Mouse (Mus musculus) cerebellum, adult 9-10 months (tissue): ENCODE measurements at regions not wholly inside any gene's neighbourhood (a gene's known extent, or its start where the extent isn't known, plus 50 kb on each side); places are given as distances from the start of the nearest gene placed in this dataset.

Experiments used
- DNase-seq: peaks from one replicate; pipeline ENCODE4 v3.0.0; 2022

DNA sequence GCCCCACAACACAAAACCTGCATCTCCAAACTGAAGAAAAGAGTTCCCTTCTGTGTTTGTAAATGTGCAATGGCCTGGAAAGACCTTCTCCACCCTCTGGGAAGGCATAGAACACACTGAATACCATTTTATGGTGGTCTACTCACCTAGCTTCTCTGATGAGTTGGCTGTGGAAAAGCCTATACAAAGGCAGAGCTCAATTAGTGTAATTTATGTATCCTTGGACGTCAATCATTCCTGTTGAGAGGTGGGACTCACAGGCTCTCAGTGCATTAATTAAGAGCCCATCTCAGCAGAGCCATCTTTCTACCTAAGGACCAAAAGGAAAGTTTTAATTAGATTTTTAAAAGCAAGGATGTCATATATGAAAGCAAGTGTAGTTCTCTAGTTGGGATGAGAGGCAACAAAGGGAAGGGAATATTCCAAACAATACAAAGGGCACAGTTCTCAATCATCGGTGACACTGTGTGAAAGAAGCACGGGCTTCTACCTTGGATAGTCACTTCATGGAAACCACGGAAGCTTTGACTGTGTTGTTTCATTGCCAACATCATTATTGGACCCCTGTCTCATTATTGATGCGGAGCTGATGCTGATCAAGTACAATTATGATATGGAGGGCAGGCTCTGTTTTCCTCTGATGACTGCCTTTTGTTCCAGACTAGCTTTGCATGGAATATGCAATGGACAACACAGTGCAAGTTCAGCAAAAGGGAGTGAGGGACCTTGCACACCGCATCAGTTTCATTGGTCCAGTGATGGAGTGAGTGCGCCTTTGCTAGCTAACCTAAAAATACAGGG, 392.5 kb upstream of the Tenm3 start:
- DNase-seq, result no peak

DNA sequence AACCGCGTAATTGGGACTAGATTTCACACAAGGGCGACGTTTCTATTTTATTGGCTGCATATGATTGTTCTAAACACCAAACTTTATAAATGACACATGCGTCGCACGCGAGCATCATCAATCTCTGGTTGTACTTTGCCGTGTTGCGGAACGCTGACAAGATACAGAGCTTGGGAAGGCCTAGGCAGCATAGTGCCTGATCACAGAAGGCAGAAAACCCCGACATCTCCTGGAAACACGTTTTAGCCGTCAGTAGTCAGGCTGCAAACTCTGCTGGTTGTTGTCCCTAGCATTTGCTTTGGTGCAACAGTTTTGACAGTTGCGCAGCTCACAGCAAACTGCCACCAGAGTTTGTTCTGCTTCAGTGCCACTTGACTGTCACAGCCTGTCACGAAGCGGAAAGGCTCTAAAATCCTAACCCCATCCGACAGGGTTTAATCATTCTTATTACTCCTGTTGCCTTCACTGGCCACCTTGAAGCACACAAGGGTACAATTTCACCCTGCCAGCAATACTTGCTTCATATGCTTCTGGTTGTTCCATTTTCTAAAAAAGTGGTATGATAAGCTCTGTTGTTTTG, 380.2 kb upstream of the Tenm3 start:
- DNase-seq, result no peak

DNA sequence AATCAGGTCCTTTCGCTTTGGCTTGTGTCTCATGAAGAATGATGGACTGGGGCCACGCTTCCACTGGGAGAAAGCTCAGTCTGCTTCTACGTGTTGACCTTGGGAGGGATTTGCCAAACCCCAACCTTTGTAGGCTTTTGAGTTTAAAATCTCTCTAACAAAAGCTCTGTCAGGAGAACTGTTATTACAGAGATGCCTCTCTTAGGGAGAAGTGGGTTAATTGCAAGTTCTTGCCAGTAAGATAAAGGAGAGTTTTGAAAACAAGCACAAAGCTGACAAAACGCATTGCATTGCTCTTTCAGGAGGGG, 351.5 kb upstream of the Tenm3 start:
- no peak for DNase-seq

DNA sequence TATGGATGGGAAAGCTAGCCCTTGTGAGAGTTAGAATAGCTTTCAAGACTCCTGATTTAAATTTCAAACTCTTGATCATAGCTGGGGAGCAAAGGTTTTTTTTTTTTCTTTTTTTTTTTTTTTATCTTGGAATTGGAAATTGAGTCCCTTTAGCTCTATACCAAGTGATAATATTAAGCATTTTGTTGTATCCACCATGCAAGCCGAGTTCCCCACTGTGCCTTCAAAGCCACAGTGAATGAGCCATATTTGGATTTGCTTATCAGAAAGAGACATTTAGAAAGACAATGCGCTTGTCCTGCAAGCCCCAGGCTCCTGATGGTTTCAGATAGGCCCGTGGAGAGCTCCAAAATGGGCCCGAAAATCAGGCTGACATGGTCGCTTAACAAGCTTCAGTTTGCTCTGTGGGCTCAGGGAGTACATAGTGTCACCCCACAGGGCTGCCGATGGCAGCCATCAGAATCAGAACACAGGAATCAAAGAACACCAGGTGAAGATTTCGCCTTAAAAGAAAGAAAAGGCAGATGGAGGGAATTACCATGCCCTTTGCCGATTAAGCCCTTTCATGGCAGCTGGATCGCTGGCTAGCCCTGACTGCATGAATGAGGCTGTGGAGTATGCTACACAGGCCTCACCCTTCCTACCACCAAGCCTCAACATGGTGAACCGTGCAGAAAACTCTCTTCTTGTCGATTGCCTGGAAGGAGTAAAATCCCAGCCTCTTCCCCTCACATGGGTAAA, 351.0 kb upstream of the Tenm3 start:
- DNase-seq, result no peak

DNA sequence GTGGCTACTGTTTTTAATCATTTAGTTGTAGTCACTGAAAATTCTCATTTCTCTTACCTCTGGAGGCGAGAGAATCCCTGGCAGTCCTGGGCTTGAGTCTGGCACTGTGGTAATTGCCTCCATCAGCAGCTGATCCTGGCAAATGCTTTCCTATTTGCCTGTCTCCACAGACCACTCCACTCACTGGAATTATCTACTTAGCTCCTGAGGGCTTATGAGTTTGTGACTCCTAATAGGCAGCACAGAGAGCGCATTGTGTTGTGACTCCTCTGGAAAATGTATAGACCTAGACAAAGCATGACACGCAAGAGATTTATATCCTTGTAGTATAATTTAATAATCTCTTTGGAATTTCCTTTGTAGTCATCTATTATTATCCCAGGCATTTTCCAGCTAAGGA, 343.1 kb upstream of the Tenm3 start:
- no peak for DNase-seq

DNA sequence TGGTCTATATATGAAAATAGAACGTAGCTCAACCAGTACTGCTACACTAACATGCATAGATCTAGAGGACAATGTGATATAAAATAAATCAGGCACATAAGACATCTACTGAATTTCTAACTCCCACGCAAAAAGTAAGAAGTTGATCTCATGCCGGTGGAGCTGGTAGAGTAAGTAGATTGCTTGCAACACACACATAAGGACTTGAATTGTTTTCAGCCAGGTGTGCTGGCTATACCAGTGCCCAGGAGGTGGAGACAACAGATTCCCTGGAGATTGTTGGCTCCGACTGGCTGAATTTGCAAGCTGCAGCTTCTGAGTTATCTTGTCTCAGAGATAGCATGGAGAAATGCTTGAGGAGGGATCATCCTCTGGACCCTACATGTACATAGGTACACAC, 331.6 kb upstream of the Tenm3 start:
- DNase-seq, result no peak

DNA sequence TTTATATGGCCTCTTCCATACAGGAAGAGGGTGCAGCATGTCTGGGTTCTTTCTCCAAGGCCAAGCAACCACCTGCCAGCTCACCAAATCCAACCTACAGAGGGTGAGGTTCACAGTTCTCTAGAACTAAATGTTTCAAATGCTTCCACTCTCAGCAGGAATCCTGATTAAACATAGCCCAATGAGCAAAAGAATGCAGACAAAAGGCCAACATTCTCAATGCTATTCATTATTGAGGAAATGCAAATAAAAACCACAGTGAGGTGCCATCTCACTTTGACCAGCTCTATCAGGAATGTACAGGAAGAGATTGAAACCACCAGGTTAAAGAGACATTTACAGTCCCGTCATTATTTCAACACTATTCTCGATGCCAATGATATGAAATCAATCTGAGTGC, 331.2 kb upstream of the Tenm3 start:
- DNase-seq, result no peak

DNA sequence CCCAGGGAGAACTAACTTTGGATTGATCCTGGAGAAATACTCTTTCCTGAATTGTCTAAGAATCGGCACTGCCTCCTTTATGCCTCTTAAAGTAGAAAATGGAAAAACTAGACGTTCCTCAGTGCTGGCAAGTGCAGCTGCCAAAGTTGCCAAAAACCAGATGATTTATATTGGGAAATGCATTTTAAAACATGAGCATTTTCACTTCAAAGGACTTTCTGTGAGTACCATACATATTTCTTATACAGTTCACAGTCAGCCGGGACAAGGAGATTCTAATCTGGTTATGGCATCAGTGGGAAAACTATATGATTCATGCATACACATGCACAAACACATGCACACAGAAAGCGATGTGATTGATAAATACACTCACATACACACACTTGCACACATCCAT, 315.6 kb upstream of the Tenm3 start:
- no peak for DNase-seq

DNA sequence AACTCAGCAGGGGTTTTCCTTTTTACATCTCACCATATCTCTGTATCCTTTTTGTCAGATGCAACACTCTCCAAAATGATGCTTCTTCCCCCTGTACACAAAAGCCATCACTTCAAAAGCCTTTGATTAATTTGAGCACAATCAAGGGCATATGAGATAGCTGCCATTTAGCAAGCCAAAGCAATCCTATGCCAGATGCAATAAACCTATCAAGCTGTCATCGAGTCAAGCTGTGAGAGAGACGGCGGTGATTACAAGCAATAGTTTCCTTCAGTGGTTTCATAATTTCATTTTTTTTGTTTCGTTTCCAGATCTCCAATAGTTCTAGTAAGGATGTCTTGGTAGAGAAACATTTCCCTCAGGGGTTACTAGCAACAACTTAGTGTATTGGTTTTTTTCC, 314.4 kb upstream of the Tenm3 start:
- no peak for DNase-seq

DNA sequence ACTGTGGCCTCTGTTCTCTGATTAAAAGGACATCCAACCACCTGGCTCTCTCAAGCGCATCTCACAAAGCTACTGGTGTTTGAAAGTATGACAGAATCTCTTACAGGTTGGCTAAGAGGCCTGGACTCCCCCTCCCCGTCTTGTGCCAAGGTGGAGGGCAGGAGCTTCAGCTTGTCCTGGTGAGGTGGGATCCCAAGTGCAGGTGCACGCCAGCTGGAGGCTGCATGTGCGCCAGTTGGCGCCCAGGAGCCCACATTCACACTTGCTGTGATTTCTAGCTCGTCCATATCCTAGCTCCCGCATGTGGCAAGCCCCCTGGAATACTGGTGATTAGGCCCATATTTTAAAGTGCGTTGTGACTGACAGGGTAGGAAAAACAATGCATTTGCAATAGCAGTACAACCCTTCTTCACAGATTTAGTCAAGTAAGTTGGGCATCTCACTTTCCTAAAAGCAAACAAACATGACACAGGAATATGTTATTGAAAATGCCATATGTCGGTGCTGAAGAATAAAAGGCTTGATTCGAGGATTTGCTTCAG, 292.8 kb upstream of the Tenm3 start:
- DNase-seq, result no peak

DNA sequence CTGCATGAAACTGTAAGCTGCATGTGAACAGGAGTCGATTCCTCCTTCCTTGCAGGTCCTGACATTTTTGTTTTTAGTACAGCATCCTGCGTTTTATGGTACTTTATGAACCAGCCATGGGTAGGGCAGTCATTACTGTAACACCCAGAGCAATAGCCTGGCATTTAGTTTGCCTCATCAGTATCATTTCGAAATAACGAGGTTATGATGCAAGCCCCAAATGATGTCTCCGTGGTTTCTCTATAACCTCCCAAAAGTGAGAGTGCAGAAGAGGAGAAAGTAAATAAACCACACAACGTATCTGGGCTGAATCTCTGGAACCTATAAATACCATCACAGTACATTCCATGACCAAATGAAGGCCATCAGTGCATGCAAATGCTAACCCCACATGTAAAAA, 265.3 kb upstream of the Tenm3 start:
- no peak for DNase-seq

DNA sequence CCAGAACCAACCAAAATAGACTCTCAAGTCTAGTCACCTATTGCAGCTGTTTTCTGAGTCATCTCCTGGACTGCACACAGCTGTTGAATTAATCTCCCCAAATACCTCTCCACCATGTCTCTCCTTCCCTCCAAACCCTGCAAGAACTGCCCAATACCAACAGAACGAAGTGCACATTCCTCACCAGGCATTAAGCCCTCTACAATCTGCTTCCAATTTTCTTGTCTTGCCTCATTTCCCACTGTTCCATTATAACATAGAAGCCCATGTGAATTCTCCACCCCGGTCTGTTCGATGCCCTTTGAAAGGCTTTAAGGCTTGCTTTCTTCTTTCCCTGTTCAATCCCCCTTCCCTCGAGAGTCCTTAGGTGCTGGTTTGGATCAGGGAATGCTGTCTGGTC, 264.9 kb upstream of the Tenm3 start:
- DNase-seq, result no peak

DNA sequence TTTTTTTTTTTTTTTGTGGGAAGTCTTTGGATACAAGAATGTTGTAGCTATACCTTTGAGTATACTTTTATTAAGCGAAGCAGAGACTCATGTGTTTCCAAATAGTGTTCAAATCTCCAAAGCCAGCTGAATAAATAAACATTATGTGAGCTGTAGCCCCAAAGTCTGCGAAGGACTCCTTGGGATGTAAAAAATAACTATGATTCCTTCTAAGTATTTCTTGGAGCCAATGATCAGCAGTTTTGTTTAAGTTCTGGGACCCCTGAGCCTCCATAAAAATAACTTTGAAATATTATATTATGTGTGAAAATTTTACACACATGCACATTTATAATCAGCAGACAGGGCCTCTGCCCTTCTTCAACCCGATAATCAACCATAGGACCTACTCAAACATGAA, 262.8 kb upstream of the Tenm3 start:
- no peak for DNase-seq

DNA sequence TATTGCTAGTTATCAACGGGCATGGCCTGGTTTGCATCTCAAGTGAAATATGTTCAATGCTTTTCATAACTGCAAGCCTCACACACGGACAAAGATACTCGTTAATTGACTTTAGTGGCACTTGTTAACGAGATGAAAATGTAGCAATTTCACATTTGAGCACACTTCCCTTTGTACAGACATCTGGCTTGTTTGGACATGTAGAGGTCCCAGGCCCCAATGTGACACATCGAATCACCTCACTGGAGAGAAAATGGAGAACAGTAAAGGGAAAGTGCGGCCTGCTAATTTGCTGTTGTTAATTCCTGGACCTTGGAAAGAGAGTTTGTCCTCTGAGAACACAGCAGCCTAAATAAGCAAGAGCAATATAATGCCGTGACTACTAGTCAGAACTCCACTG, 257.4 kb upstream of the Tenm3 start:
- no peak for DNase-seq

DNA sequence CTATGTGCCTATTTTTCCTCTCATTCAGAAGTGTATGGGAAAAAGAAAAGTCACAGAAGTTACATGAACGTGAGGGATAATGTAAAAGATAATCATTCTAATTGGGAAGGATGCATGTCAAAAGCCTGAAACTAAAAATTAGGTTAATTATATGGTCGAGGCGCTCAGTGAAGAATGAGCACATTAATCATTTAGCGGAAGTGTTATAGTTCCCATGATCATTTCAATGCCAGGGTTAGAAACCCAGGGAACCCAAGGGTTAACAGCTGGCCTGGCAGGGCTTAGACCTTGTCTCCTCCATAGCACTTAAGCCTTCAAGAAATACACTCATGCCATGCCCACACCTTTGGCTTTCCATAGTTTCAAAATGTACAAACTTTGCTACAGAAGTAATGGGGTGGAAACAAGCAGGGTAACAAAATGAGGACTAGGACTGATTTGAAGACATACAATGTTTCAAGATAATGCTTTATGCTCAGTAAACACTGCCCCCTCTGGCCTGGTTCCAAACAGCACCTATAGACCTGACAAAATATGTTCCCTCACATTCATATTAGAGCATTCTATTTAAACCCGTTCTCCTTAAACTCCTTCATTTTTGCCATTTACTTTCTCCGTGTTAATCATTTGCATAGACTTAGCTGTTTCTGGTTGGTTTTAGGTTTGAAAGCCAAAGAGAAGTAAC, 240.6 kb upstream of the Tenm3 start:
- no peak for DNase-seq

DNA sequence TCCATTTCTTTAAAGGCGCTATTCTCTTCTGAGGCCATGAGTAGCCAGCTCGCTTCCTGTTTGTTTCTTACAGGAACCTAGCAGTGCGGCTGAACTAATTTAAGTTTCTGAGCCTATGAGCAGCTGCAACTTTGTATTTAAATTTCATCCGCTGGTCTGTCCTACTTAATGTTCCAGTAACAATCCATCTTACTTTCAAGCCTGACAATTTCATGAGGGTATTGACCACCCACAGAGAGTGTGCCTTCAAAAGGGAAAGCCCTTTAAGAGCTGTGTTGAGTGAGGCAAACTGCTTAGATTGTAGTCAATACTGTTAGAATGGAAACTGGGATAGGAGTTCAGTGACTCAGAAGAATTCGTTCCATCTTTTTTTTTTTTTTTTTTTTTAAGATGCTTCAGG, 225.7 kb upstream of the Tenm3 start:
- DNase-seq, result no peak

DNA sequence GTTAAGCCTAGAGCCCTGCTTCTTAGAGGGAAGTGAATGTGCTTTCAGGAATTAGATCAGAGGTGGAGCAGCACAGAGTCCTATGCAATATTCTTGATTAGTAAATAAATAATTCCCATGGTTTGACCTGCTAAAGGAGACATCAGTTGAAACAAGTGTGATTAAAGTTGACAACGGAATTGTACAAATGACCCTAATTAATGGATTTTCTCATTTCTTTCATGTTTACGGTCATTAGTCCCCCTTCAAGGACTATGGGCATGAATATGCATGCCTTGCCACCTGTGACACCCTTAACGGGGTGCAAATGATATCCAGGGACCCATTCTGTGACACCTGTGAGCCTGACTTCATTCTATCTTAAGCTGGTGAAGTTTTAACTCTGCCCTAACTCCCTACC, 219.5 kb upstream of the Tenm3 start:
- no peak for DNase-seq

DNA sequence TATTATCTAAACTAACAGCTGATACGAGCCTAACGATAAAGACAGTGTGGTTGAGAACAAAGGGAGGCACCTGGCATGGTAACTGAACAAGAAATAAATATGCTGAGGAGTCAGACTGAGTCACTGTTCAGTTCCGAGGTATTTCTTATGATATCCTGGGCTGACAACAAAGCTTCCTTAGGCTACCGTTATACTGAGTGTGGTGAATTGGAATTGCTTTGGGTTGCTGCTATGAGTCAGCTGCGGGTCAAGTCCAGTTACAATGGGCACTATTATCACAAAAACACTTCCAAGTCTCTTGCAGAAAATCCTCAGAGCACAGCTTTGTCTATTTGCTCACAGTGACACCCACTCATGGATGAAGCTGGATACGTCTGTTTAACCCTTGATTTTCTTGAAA, 199.5 kb upstream of the Tenm3 start:
- no peak for DNase-seq

DNA sequence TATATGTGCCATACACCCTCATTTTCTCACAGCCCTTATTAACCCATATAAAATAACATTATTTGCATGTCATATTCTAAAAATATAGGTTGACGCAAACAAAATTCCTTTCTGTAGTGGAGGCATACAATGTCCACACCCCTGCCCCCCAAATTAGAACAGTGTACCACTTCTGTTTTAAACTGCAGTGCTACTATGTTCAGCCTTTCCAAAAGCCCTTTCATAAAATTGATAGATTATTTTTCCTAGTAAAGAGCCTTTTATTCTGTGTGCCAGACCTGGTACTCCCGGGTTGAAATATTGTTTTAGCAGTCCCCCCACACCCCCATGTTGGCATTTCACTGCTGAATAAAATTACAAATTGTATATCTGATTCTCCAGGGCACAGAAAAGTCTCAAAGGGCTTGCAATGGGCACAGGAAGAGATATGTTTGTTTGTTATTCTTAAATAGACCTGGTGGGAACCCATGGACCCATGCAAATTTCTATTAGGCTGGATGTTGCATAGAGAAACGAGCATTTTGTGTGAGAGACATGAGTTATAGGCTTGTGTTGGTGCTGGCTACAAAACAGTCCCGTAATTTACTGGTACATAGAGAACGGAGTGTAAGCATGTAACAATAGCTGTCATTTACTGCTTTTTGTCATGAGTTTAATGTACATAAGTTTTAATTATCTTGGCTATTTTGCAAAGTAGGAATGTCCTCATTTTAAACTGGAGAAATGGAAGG, 192.4 kb upstream of the Tenm3 start:
- DNase-seq, result no peak

DNA sequence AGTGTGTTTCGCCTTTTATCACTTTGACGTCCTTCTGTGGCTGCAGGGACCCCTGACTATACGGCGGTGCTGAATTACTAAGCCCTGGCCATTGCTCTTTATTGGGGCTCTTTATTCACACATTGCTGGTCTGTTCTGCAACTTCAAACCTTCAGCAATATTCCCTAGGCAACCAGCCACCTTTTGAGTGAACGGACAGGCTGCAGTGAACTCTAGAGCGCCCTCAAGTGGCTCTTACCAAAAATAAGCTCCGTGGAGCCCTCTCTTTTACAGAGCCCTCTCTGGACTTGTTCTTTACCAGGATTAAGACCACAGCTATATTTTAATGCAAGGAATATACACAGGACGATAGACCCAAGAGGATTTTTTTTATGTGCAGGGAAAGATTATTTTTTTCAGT, 191.8 kb upstream of the Tenm3 start:
- DNase-seq, result no peak

DNA sequence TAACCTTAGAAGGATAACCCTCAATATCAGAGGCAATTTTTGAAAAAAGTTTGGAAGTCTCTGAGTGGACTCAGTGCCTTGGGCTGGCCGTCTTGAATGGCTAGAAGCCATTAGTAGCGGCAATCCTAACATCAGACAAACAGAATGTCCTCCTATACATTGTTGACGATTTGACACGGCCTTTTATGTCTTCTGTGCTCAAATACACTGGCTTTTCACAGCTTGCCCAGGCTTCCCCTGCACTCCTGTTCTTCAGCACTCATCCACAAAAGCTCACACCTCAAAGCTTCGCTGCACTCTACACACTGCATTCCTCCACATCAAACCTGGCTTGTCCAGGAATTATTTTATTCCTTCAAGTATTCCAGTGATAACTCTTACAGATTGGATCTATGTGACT, 186.5 kb upstream of the Tenm3 start:
- DNase-seq, result no peak

DNA sequence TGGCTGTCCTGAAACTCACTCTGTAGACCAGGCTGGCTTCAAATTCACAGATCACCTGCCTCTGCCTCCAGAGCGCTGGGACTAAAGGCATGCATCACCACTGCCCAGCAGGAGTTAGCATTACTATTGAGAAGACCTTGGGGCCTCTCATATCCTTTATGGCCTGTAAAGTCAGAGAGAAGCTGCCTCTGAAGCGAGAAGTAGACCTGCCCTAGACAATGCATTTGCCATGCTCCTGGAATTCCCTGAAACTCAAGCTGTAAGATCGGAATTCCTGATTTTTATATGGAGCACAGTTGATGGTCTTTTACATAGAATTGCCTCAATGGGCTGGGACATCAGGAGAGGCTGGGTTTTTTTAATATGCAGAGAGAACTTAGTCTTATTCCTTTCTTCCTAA, 174.0 kb upstream of the Tenm3 start:
- DNase-seq, result no peak

DNA sequence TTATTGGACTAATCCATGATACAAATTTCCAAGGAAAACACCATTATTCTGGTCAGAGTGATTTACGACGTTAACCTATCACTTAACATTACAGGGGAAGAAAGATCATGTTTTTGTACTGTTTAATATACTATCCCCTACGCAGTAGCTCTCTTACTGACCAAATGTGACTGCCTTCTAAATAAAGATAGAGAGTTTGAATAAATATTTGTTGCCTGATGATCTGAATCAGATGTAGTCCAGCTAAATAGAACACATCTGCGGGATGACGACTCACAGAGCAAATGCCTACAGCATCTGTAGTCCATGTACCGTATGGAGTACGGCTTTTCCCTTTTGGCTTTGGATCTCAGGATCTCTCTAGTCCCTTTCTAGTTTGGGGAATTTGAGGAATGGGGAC, 171.9 kb upstream of the Tenm3 start:
- no peak for DNase-seq
